Mouse (Mus musculus) embryonic facial prominence, embryonic 10.5 days (tissue): Measurements from ENCODE around the gene Angptl8. TPM values are rescaled to one million over a fixed set of nuclear protein-coding genes. Genes with fewer than 3 reads are reported as not detected.

Source experiments
- DNase-seq: peaks from one replicate; pipeline ENCODE4 v3.0.0-alpha.2; 2017; ENCODE audit warnings: low spot score
- H3K27ac ChIP-seq: fragments of 300-500 bp; sonication (generic); replicated peaks from 2 replicates; pipeline ENCODE4 v1.5.1; 2016; ENCODE audit warnings: mild to moderate bottlenecking
- H3K27me3 ChIP-seq: fragments of 300-500 bp; sonication (generic); replicated peaks from 2 replicates; pipeline ENCODE4 v1.6.1; 2016; ENCODE audit warnings: low read depth, mild to moderate bottlenecking; ENCODE audit not compliant: poor library complexity, severe bottlenecking
- H3K36me3 ChIP-seq: fragments of 300-500 bp; sonication (generic); replicated peaks from 2 replicates; pipeline ENCODE4 v1.6.1; 2016; ENCODE audit warnings: mild to moderate bottlenecking, moderate library complexity
- H3K4me1 ChIP-seq: fragments of 300-500 bp; sonication (generic); 2 replicates; pipeline ENCODE4 v1.6.1; 2016
- H3K4me3 ChIP-seq: fragments of 300-500 bp; sonication (generic); 2 replicates; pipeline ENCODE4 v1.5.1; 2016; ENCODE audit warnings: mild to moderate bottlenecking, moderate library complexity
- H3K9me3 ChIP-seq: fragments of 300-500 bp; sonication (generic); 2 replicates; pipeline ENCODE4 v1.6.1; 2016; ENCODE audit warnings: mild to moderate bottlenecking
- WGBS: fragments of 180-500 bp; shearing (Covaris S2); methylation state at CpG from one replicate; pipeline ENCODE4 v1.1.7; 2016; 5-methylcytosine and 5-hydroxymethylcytosine counted together
- polyA plus RNA-seq: library from polyadenylated mRNA; unstranded; fragments of >200 nt; fragmentation: Nextera tagmentation; extraction: Ambion mirVana; gene quantifications from 2 replicates; pipeline ENCODE4 v1.2.1, GENCODE M21; 2016

Gene Angptl8
- polyA plus RNA-seq, 1 experiment from 2014 or later: 0.52 TPM

DNA sequence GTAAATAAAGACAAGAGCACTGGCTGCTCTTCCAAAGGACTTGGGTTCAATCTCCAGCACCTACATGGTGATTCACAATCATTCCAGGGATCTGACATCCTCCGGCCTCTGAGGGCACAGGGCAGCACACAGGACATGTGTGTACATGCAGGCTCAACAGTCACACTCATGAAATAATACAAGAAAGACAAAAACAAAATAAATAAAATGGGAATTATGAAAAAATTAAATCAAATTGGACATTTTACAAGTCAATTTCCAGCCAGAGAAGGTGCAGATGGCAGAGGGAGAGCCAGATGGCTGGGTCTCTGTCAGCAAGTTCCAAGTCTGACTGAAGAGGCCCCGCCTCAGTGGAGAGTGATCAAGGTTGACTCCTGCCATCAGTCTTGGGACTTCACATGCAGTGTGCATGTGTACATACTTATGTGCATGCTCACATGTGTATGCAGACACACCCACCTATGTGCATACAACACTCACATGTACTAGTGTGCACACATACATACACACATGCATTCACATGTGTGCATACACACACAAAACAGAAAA, 16.1 kb upstream of the Angptl8 start:
- WGBS: 92% methylated on average over 2 of the region's 2 CpGs
- Histone ChIP-seq H3K9me3 (no peaks in the 10 kb centered on the region), H3K36me3 (peaks cover 53% of the 10 kb centered on the region), H3K4me3 (no peak overlapping the region), H3K27me3 (no peaks in the 10 kb centered on the region), H3K4me1 (peaks cover 6% of the 10 kb centered on the region; the same call in 1 of the 2 replicates), H3K27ac (no peak overlapping the region)
- no peak for DNase-seq

DNA sequence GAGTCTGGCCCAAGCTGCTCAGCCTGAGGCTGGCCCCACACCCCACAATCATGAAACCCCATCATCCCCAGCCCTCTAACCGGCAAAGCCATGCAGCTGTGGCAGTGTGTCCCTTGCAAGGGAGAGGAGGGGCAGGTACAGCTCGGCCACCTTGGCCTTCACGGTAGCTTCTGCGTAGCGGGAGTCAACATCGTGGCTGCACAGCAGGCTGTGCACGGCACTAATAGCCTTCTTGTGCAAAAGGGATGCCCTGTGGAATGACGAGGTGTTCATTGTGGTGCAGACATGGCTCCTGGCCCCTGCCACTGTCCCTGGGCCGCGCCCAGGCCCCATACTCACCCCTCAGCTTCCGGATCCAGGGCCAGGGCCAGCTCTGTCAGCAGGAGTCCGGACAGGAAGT, 15.1 kb upstream of the Angptl8 start:
- Histone ChIP-seq H3K36me3 (peaks cover 53% of the 10 kb centered on the region), H3K27ac (no peak overlapping the region), H3K9me3 (no peaks in the 10 kb centered on the region), H3K4me1 (peaks cover 13% of the 10 kb centered on the region; the same call in 1 of the 2 replicates), H3K4me3 (no peak overlapping the region), H3K27me3 (no peaks in the 10 kb centered on the region)
- DNase-seq: no peak
- 86% methylated on average over 12 of the region's 12 CpGs for WGBS

DNA sequence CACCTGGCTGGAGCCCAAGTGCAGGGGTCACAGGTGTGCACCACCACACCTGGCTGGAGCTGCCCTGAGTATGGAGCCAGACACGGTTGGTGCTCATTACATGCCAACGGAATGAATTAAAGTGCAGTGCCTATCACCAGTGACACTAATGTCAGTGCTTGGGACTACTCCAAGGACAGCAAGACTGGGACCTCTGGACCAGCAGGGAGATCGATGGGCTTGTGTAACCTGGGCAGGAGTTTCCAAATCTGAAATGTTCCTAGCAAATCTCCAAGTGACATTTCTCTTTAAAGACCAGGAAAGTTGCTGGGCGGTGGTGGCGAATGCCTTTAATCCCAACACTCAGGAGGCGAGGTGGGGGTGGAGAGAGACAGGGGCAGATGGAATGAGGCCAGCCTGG, 12.6 kb upstream of the Angptl8 start:
- no peak overlapping the region for H3K4me3 ChIP-seq
- no peak overlapping the region for H3K27ac ChIP-seq
- H3K9me3 ChIP-seq: no peaks in the 10 kb centered on the region
- peaks cover 12% of the 10 kb centered on the region; the same call in 1 of the 2 replicates for H3K4me1 ChIP-seq
- WGBS: 84% methylated on average over 6 of the region's 6 CpGs
- DNase-seq: no peak
- H3K36me3 ChIP-seq: peaks cover 39% of the 10 kb centered on the region
- no peaks in the 10 kb centered on the region for H3K27me3 ChIP-seq

DNA sequence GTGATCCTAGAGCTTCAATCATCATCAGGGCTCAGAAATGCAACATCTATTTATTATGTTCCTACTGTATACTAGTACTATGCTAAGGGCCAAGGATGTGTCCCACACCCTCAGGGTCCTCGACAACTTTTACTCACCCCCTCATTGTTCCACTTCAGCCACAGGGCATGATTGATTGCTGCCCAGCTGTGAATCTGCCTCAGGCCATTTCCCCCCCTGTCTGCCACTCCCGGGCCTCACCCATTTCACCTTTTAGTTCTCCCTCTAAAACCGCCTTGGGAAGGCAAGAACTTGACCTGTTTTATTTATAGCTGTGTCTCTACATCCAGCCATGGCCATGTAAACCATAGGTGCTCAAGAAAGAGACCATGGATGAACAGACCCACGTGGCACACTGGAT, 11.4 kb upstream of the Angptl8 start:
- DNase-seq: no peak
- Histone ChIP-seq H3K27me3 (no peaks in the 10 kb centered on the region), H3K36me3 (peaks cover 40% of the 10 kb centered on the region), H3K4me1 (peaks cover 12% of the 10 kb centered on the region; the same call in 1 of the 2 replicates), H3K9me3 (no peaks in the 10 kb centered on the region), H3K4me3 (no peak overlapping the region), H3K27ac (no peak overlapping the region)
- WGBS: 71% methylated on average over 4 of the region's 4 CpGs

DNA sequence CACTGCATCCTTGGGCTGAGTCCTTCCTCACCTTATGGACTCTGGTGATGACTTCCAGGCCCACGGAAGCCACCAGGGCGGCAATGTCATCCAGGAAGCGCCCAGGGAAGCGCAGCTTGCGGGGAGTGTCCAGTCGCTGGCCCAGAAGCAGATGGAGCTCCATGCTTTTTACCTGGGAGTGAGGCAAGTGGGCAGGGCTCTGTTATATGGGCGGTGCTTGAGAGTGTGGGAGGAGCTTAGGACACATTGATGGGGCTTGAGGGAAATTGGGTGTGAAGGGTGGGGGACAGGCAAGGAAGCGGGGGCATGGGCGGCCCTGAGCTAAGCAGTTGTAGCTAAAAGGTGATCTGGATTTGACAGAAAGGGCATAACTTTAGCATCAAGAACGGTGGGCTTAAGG, 10.9 kb upstream of the Angptl8 start:
- 60% methylated on average over 10 of the region's 10 CpGs for WGBS
- Histone ChIP-seq H3K27ac (no peak overlapping the region), H3K4me3 (no peak overlapping the region), H3K27me3 (no peaks in the 10 kb centered on the region), H3K36me3 (peaks cover 43% of the 10 kb centered on the region), H3K9me3 (no peaks in the 10 kb centered on the region), H3K4me1 (peaks cover 12% of the 10 kb centered on the region; the same call in 1 of the 2 replicates)
- DNase-seq: no peak

DNA sequence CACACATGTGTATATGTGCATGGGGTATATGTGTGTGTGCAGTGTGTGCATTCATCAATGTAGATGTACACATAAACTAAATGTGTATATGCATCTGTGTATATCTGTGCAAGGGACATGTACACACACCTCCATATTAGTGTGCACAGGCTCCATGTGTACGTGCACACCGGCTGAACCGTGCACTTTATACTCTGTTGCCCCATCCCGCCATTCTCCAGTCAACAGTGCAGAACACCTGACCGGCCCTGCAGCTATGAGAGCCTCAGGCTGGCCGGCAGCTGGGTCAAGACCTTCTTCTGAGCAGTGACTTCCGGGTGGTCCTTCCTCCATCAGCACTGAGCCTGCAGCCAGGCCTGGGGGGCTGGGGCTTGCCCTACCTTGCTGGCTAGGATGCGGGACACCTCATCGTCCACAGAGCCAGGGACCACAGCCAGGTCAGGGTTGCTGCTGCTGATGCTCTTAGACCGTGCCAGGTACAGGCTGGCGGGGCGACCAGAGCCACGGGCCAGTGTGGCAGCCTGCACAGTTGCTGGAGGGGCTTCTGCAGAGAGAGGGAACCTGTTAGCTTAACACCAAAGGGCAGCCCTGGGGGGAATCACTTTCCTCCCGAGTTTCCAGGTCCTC, 5.4 kb upstream of the Angptl8 start:
- H3K9me3 ChIP-seq: no peaks in the 10 kb centered on the region
- no peak overlapping the region for H3K4me3 ChIP-seq
- no peak for DNase-seq
- H3K27me3 ChIP-seq: no peaks in the 10 kb centered on the region
- peaks cover 8% of the 10 kb centered on the region; the same call in 1 of the 2 replicates for H3K4me1 ChIP-seq
- 89% methylated on average over 14 of the region's 14 CpGs for WGBS
- no peak overlapping the region for H3K27ac ChIP-seq
- H3K36me3 ChIP-seq: peaks cover 76% of the 10 kb centered on the region

DNA sequence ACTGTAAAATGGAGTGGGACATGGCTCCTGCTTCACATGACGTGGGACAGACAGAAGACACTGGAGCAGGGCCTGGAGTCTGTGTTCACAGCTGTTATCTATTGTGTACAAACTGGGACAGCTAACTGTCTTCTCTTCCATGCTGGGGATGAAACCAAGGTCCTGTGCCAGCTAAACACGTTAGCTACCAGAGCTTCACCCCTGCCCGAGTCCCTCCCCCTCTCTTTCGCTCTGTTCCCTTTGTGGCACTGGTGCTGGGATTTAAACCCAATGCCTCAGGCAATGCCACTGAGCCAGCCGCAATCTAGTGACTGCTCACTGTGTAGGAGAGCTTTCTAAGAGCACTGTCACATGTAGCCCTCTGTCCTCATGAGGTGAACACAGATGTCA, 4.9 kb upstream of the Angptl8 start:
- H3K36me3 ChIP-seq: peaks cover 76% of the 10 kb centered on the region
- 80% methylated on average over 5 of the region's 5 CpGs for WGBS
- DNase-seq: no peak
- no peaks in the 10 kb centered on the region for H3K9me3 ChIP-seq
- no peaks in the 10 kb centered on the region for H3K27me3 ChIP-seq
- H3K4me1 ChIP-seq: peaks cover 3% of the 10 kb centered on the region; the same call in 1 of the 2 replicates
- H3K4me3 ChIP-seq: no peak overlapping the region
- no peak overlapping the region for H3K27ac ChIP-seq

DNA sequence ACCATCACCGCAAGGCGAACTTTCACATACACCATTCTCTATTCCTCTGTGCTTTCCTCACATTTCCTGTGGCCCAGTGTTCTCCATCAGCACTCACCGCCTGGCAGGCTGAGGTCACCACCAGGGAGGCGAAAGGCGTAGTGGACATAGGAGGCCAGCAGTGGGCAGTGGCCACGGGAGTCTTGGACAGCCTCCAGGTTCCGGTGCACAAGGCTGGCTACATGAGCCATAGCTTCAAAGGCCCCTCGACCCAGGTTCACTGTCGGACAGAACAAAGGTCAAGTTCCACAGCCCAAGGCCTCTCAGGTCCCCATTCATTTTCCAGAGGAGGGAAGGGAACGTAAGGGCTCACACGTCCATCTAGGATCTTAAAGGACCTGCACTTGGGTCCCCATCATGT, 4.4 kb upstream of the Angptl8 start:
- H3K36me3 ChIP-seq: peaks cover 80% of the 10 kb centered on the region
- no peaks in the 10 kb centered on the region for H3K27me3 ChIP-seq
- H3K4me1 ChIP-seq: no peaks in the 10 kb centered on the region
- H3K27ac ChIP-seq: no peak overlapping the region
- H3K9me3 ChIP-seq: no peaks in the 10 kb centered on the region
- no peak for DNase-seq
- H3K4me3 ChIP-seq: no peak overlapping the region
- 86% methylated on average over 11 of the region's 11 CpGs for WGBS

DNA sequence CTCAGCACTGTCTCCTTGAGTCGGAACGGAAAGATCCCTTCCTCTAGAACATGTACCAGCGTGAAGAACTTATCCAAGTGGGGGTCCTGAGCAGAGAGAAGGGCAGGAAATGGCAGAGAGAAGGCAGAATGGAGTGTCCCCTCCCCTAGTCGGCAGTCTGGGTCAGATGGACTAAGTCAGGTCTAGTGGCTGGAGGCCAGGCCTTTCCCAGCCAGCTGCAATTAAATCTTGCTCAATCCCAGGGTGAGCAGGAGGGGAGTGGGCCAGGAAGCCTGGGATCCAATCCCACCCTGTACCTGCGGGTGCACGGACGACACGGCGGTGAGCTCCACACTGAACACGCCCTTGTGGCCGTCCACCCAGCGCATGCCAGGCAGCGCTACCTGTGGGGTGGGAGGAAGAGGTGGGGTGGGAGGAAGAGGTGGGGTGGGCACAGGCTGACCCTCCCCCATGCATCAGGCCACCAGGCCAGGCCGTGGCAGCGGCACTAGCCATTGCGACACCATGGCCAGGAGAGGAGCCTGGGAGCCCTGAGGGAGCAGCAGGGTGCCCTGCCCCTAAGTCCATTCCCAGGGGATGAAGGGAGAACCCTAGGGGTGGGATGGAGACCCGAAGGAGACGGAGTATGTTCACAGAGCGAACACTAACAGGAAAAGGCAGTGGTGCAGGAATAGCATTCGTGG, 3.6 kb upstream of the Angptl8 start:
- 90% methylated on average over 20 of the region's 20 CpGs for WGBS
- Histone ChIP-seq H3K9me3 (no peaks in the 10 kb centered on the region), H3K4me3 (no peak overlapping the region), H3K27me3 (no peaks in the 10 kb centered on the region), H3K36me3 (peaks cover 87% of the 10 kb centered on the region), H3K4me1 (no peaks in the 10 kb centered on the region), H3K27ac (no peak overlapping the region)
- DNase-seq: no peak

DNA sequence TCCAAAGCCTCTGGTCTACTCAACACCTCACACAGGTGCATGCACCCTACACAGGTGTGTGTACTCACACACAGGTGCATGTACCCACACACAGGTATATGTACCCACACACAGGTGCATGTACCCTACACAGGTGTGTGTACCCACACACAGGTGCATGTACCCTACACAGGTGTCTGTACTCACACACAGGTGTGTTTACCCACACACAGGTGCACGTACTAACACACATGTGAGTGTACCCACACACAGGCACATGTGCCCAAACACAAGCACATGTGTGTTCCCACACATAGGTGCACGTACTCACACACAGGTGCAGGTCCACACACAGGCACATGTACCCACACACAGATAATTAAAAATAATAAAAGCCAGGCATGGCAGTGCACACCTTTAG, 2.4 kb downstream of the Angptl8 start:
- H3K4me1 ChIP-seq: peaks cover 15% of the 10 kb centered on the region
- H3K36me3 ChIP-seq: peaks cover 95% of the 10 kb centered on the region
- H3K27ac ChIP-seq: no peak overlapping the region
- H3K9me3 ChIP-seq: no peaks in the 10 kb centered on the region
- no peak for DNase-seq
- H3K4me3 ChIP-seq: no peak overlapping the region
- WGBS: 91% methylated on average over 2 of the region's 2 CpGs
- H3K27me3 ChIP-seq: no peaks in the 10 kb centered on the region

DNA sequence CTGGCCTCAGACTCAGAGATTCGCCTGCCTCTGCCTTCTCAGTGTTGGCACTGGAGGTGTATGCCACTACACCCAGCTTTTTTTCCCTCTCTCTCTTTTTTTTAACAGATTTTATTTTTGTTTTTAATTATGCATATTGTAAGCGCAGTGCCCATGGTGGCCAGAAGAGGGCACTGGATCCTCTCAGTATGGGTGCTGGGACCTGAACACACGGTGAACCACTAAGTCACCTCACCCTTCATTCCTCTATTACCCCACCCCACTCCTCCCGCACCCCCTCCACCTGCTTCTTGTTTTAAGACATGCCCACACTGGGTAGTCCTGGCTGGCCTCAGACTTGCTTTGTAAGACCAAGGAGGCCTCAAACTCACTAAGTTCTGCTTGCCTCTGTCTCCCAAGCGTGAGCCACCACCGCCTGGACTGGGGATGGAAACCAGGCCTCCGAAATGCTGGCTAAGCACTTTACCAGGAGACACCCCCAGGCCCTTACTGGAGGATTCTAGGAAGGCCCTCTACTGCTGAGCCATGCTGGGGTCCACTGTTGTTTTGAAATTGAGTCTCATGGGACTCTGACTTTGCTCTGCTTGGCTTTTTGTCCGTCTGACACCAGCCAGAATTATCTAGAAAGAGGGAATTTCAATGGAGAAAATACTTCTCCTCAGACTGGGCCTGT, 4.9 kb downstream of the Angptl8 start:
- H3K27ac ChIP-seq: no peak overlapping the region
- peaks cover 97% of the 10 kb centered on the region for H3K36me3 ChIP-seq
- DNase-seq: peak; percentile 60
- no peaks in the 10 kb centered on the region for H3K27me3 ChIP-seq
- no peak overlapping the region for H3K4me3 ChIP-seq
- H3K4me1 ChIP-seq: peaks cover 23% of the 10 kb centered on the region
- H3K9me3 ChIP-seq: no peaks in the 10 kb centered on the region
- WGBS: 57% methylated on average over 8 of the region's 8 CpGs

DNA sequence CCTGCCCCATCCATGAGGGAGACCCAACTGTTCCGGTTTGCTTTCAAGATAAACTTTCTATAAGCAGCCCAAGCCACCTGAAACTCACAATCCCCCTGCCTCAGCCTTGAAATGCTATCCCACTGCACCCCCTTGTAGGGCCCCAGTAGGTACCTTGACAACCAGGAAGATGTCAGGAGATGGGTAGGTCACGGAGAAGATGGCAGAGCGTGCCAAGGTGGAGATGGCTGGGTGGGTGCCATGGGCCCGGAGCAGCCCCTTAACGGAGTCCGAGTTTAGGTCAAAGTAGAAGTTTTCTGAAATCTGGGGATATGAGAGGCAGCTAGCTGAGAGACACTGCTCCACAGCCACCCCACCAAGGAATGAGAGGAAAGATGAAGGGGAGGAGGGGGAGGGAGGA, 6.0 kb downstream of the Angptl8 start:
- Histone ChIP-seq H3K36me3 (peaks cover 95% of the 10 kb centered on the region), H3K27ac (no peak overlapping the region)
- WGBS: 92% methylated on average over 6 of the region's 6 CpGs

More for the DNA sequence above, 6.0 kb downstream of the Angptl8 start:
- Histone ChIP-seq H3K27me3 (no peaks in the 10 kb centered on the region), H3K4me3 (no peak overlapping the region), H3K9me3 (no peaks in the 10 kb centered on the region), H3K4me1 (peaks cover 33% of the 10 kb centered on the region)
- DNase-seq: no peak
